In the genomic region with DNA sequence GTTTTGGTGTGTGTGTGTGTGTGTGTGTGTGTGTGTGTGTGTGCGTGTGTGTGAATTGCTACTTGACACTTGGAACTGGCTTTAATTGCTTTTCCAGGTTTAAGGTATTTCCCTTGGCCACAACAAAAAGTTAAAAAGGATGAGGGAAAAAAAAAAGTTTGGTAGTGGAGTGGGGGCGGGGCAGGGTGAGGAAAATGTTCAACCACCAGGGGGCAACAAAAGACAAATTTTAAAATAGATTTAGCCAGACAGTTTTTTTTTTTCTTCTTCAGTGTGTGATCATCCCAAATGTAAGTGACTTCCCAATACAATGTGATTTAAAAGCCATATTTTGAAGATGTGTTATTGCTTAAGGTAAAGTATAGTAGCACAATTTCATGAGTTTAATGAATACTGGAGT, we compare ENCODE assay signal across 7 mouse cellular contexts. TPM values are rescaled to one million over a fixed set of nuclear protein-coding genes. Genes with fewer than 3 reads are reported as not detected.
DNase-seq lines count a peak whose midpoint lies in the region; ATAC-seq and TF ChIP-seq lines count a peak whose summit lies in the region.

No protein-coding gene starts in this region.

- 9% methylated on average over 2 of the region's 2 CpGs for WGBS in lung, embryonic 14.5 days
- WGBS in stomach, postnatal 0 days: 7% methylated on average over 2 of the region's 2 CpGs

- no peaks in the 10 kb centered on the region for H3K36me3 ChIP-seq in lung, embryonic 14.5 days (ENCODE audit: insufficient read depth)
- H3K36me3 ChIP-seq in stomach, postnatal 0 days (ENCODE audit: control insufficient read depth, insufficient read depth, low read length): no peaks in the 10 kb centered on the region

- TF ChIP-seq CTCF in lung, embryonic 14.5 days (IDR thresholded peaks at IDR 0.05; ENCODE audit: low read depth): peak; percentile 66
- TF ChIP-seq CTCF in stomach, postnatal 0 days (IDR thresholded peaks at IDR 0.05; ENCODE audit: low read depth): peak; percentile 73

- TF ChIP-seq EP300 in stomach, postnatal 0 days (optimal IDR thresholded peaks at IDR 0.05): no peak

- H3K27ac ChIP-seq in lung, embryonic 14.5 days (ENCODE audit: low read depth): no peak overlapping the region
- H3K27ac ChIP-seq in stomach, postnatal 0 days (replicated peaks): no peak overlapping the region

- peak; percentile 60 for DNase-seq in urinary bladder, postnatal 14 days (ENCODE audit: low spot score)
- no peak for DNase-seq in urinary bladder, postnatal 10 days (ENCODE audit: low spot score)
- peak; percentile 76 to 89 for DNase-seq in cerebellum, postnatal 10 days
- peak; percentile 47 to 66 for DNase-seq in gastrocnemius, postnatal 4 days (ENCODE audit: low spot score in 2 of 2)
- peak; percentile 79 for DNase-seq in kidney, postnatal 10 days
- peak; percentile 85 for DNase-seq in lung, embryonic 14.5 days
- DNase-seq in stomach, postnatal 0 days (ENCODE audit: low spot score): peak; percentile 45

- no peaks in the 10 kb centered on the region for H3K4me1 ChIP-seq in lung, embryonic 14.5 days (ENCODE audit: insufficient read depth)
- no peaks in the 10 kb centered on the region for H3K4me1 ChIP-seq in stomach, postnatal 0 days (replicated peaks; ENCODE audit: control insufficient read depth, insufficient read depth)

- ATAC-seq in lung, embryonic 14.5 days (ENCODE audit: insufficient read depth): no peak
- ATAC-seq in stomach, postnatal 0 days (ENCODE audit: low FRiP score, low TSS enrichment): no peak

- peak overlapping the region; percentile 37; the same call in 1 of the 2 replicates for H3K4me2 ChIP-seq in lung, embryonic 14.5 days
- peak overlapping the region; percentile 27; the same call in 1 of the 2 replicates for H3K4me2 ChIP-seq in stomach, postnatal 0 days (replicated peaks; ENCODE audit: low read depth)

- H3K27me3 ChIP-seq in lung, embryonic 14.5 days (ENCODE audit: insufficient read depth, low read length): no peaks in the 10 kb centered on the region
- no peaks in the 10 kb centered on the region for H3K27me3 ChIP-seq in stomach, postnatal 0 days (ENCODE audit: control insufficient read depth, insufficient read depth, low read length)

- no peak overlapping the region for H3K9ac ChIP-seq in lung, embryonic 14.5 days
- H3K9ac ChIP-seq in stomach, postnatal 0 days (ENCODE audit: low read length): no peak overlapping the region

- no peak overlapping the region for H3K4me3 ChIP-seq in lung, embryonic 14.5 days (ENCODE audit: low read depth, low read length)
- H3K4me3 ChIP-seq in stomach, postnatal 0 days (ENCODE audit: low read depth, low read length): no peak overlapping the region

- H3K9me3 ChIP-seq in lung, embryonic 14.5 days (ENCODE audit: low read depth, low read length): no peaks in the 10 kb centered on the region
- no peaks in the 10 kb centered on the region for H3K9me3 ChIP-seq in stomach, postnatal 0 days (ENCODE audit: control insufficient read depth, low read length)

RNA-seq across cellular contexts. Expression of a gene that starts 4.7 kb away (rescaled TPM):
- 10 to 100 TPM; 29.1 to 30.3 TPM for total RNA-seq in gastrocnemius, postnatal 4 days (2021)
- polyA plus RNA-seq in lung, embryonic 14.5 days (2014; fragmentation: Nextera tagmentation; extraction: Ambion mirVana): 40.0 and 40.2 TPM in 2 replicates
- 10.6 and 12.6 TPM in 2 replicates for polyA plus RNA-seq in stomach, postnatal 0 days (2015; fragmentation: Nextera tagmentation; extraction: Ambion mirVana)
